Mouse (Mus musculus): Measurements from ENCODE around the gene Slc5a5. TPM values are rescaled to one million over a fixed set of nuclear protein-coding genes. Genes with fewer than 3 reads are reported as not detected.

Gene Slc5a5
- total RNA-seq (2021) = 10 to 100 TPM in 1 of 2 experiments, 1 to 10 TPM in 1; 8.2 to 10.9 TPM

GRCm38 (mm10) chr8:70892022-70892895, at the start of gene Slc5a5:
Slc5a5 (minus strand) TSS chr8:70892757.
- intact Hi-C loops (cut with DNase I) = no loop called here
- no peak for DNase-seq (ENCODE audit: low spot score in 2 of 2)

DNA sequence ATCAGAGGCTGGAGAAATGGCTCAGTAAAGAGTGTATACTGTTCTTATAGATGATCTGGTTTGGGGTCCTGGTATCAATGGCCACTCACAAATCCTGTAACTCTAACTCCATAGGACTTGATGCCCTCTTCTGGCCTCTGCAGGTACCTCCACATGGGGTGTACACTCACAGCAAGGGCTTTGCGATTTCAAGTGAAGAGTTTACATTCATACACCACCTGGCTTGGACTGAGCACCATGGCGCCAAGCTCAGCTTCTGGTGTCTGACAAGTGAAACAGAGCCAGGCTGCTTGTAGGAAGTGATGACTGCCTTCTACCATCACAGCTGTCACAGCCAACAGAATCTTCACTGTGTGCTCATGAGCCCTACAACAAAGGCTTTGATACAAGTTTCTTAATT, 48.9 kb upstream of the Slc5a5 start:
- peak in 1 of 2 experiments; percentile 40 for DNase-seq (ENCODE audit: low spot score in 2 of 2)
- intact Hi-C loops (cut with DNase I) = no loop called here

GRCm38 (mm10) chr8:70937200-70937599, 44.6 kb upstream of the Slc5a5 start:
- intact Hi-C loops (cut with DNase I) = no loop called here
- no peak for DNase-seq (ENCODE audit: low spot score in 2 of 2)

- DNase-seq (ENCODE audit: low spot score in 2 of 2) = peak in 1 of 2 experiments; percentile 43
- intact Hi-C loops (cut with DNase I) = no loop called here
Measured at GRCm38 (mm10) chr8:70934786-70935185, 42.2 kb upstream of the Slc5a5 start.

DNA sequence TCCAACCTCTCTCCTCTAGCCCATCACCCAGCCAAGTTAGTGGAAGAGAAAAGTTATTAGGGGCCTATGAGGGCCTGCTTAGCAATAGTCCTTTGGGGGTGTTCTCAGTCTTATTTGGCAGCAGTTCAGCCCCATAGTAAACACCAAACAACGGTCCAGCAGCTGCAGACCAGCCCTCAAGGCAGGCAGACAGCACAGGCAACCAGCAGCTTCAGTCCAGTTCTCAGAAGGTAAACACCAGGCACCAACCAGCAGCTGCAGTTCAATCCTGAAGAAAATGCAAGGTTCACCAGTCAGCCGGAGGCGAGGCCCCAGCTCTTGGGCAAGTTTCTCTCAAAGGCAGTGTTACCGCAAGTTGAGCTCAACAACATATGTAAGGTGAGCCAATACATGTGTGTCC, 40.5 kb upstream of the Slc5a5 start:
- no peak for DNase-seq (ENCODE audit: low spot score in 2 of 2)
- intact Hi-C loops (cut with DNase I) = no loop called here

DNA sequence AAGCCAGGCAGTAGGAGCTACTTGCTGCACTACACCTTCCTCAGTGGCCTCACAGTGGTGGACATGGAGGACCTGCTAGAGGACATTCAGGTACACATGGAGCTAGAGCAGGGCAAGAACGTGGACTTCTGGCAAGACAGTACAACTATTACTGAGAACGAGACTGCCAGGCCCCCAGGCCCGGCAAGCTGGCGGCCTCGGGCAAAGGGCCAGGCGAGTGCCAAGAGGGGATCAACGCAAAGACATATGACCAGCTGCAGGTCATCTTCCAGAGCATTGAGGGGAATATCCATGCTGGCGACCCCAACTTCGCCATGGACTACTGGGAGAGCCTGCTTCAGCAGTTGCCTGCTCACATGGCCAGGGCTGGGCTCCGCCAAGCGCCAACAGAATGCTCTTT, 39.2 kb upstream of the Slc5a5 start:
- DNase-seq (ENCODE audit: low spot score in 2 of 2) = no peak
- intact Hi-C loops (cut with DNase I) = no loop called here

DNA sequence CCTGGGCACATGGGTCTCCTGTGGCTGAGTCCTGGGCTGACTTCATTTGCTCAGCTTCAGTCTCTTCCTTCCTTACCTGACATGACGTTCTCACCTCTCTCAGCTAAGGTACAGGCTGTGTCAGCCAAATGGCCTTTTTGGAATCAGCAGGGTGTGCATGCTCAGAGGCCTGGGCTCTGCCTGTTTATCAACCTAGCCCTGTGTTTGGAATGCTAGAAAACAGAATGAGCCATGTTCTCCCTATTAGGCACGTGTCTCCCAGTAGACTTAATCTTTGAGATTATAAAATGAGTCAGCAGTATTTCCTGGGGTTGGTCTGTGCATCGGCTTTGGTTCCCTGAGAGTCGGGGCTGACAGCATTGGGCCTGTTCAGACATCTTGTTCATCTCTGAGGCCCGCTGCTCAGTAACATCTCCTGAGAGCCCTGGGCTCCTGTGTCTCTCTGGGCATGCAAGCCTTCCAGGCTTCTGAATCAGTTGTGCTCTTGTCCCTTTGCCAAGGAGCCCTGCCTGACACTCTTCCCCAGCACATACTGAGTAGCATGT, 36.3 kb upstream of the Slc5a5 start:
- no peak for DNase-seq (ENCODE audit: low spot score in 2 of 2)
- intact Hi-C loops (cut with DNase I) = no loop called here

GRCm38 (mm10) chr8:70928096-70928495, 35.5 kb upstream of the Slc5a5 start:
- intact Hi-C loops (cut with DNase I) = no loop called here
- DNase-seq (ENCODE audit: low spot score in 2 of 2) = no peak

- peak in 1 of 2 experiments; percentile 50 for DNase-seq (ENCODE audit: low spot score in 2 of 2)
- intact Hi-C loops (cut with DNase I) = no loop called here
Measured at GRCm38 (mm10) chr8:70926396-70926795, 33.8 kb upstream of the Slc5a5 start.

DNA sequence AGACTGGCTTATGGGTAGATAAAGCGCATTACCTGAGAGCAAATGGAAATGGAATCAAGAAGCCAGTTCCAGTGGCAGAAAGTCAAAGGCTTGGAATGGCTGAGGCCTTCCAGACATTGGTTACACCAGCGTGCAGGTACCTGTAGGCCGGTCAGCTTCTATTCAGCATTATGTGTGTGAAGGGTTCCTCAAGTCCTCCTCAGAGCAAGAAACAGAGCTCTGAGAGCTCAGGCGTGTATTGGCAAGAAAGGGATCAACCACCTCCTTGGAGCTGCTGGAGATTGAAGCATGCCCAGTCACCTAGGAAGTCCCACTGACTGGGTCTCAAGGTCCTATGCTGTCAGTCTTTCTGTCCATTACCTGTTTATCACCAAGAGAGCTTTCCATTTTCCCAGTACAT, 33.2 kb upstream of the Slc5a5 start:
- intact Hi-C loops (cut with DNase I) = no loop called here
- no peak for DNase-seq (ENCODE audit: low spot score in 2 of 2)

DNA sequence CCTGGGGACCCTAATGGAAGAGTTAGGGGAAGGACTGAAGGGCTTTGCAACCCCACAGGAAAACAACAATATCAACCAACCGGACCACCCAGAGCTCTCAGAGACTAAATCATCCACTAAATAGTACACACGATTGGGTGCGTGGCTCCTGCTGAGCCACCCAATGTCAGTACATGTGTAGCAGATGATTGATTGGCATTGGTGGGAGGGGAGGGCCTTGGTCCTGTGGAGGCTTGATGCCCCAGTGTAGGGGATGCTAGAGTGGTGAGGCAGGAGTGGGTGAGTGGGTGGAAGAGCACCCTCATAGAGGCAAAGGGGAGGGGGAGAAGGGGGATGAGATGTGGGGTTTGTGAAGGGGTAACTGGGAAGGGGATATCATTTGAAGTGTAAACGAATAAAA, 31.6 kb upstream of the Slc5a5 start:
- DNase-seq (ENCODE audit: low spot score in 2 of 2) = no peak
- intact Hi-C loops (cut with DNase I) = no loop called here

GRCm38 (mm10) chr8:70920049-70920922, 27.7 kb upstream of the Slc5a5 start:
- no peak for DNase-seq (ENCODE audit: low spot score in 2 of 2)
- intact Hi-C loops (cut with DNase I) = no loop called here

DNA sequence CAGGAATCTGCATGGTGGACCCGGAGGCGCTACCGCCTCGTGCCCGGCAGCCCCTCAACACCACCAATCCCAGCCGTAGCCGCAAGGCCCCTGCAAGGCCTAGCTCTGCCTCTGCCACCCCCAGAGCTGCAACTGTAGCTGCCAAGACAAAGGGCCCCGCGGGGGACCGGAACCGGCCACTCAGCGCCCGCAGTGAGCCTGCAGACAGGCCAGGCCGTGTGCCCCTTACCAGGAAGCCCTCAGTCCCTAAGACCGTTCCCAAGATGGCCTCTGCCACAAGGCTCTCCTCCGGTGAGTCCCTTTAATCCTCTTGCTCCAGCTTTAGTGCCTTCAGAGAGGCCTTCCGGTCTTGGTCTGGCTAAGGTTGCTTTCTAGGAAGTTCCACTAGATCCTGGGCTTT, 22.1 kb upstream of the Slc5a5 start:
- no peak for DNase-seq (ENCODE audit: low spot score in 2 of 2)
- intact Hi-C loops (cut with DNase I) = no loop called here

DNA sequence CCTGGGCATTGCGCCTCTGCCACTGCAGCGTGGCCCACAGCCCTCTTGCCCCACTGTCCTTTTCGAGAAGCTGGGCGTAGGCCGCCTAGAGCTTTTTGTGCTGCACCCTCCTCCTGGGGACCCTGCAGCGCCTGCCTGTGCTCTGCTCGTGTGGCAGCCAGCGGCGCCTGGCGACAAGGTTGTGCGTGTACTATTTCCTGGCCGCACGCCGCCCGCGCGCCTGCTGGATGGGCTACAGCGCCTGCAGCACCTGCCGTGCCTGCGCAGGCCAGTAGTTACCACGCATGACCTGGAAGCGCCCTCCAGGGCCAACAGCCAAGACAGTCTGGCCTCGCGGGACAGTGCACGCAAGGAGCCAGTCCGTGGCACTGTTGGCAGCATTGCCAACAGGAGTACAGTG, 21.0 kb upstream of the Slc5a5 start:
- DNase-seq (ENCODE audit: low spot score in 2 of 2) = no peak
- intact Hi-C loops (cut with DNase I) = no loop called here

DNA sequence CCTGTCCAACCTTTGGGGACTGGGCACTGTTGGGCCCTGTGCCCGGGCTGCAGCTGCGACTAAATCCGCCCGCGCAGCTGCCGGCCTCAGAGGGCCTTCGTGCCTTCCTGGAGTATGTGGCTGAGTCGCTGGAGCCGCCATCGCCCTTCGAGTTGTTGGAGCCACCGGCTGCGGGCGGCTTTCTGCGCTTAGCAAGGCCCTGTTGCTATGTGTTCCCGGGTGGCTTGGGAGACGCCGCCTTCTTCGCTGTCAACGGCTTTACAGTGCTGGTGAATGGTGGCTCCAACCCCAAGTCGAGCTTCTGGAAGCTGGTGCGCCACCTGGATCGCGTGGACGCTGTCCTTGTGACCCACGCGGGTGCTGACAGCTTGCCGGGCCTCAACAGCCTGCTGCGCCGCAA, 20.4 kb upstream of the Slc5a5 start:
- DNase-seq (ENCODE audit: low spot score in 2 of 2) = no peak
- intact Hi-C loops (cut with DNase I) = no loop called here

GRCm38 (mm10) chr8:70911596-70911995, 19.0 kb upstream of the Slc5a5 start:
- intact Hi-C loops (cut with DNase I) = no loop called here
- no peak for DNase-seq (ENCODE audit: low spot score in 2 of 2)

DNA sequence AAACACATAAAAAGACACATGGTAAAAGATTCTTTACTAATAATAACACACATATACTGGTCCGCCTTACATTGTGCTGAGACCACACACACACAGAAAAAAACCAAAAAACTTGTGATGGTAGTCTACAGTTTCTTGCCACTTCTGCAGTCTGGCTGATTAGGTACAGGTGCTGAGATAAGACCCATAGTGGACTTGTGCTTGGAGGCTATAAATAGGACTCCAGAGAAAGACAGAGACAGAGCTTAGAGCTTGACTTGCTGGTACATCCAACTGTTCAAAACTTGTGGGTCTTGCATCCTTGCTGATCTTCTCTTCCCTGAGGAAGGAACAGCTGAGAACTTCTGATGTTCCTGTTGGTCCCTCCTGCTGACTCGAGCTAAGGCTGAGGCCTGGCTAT, 15.0 kb upstream of the Slc5a5 start:
- intact Hi-C loops (cut with DNase I) = no loop called here
- DNase-seq (ENCODE audit: low spot score in 2 of 2) = no peak

GRCm38 (mm10) chr8:70905831-70906736, 13.5 kb upstream of the Slc5a5 start, which contains the start of gene Map1s:
Map1s (plus strand) TSS chr8:70905932.
- DNase-seq (ENCODE audit: low spot score in 2 of 2) = peak; percentile 79 to 84
- intact Hi-C loops (cut with DNase I) = no loop called here

DNA sequence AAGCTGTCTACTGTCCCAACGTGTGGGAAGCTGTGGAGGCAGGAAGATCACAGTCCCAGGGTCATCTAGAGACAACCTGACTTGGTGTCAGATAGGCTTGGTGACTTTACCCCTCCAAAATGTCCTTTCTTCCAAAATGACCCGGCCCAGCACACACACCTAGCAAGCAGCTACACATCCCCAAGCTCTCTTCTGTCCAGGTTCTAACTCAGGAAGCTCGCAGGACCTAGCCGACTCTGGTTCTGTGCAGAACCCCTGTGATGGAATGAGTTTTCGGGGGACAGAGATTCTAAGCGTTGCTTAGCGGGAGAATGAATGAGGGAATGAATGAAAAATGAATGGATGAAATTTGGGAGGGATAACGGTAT, 12.9 kb upstream of the Slc5a5 start:
- intact Hi-C loops (cut with DNase I) = no loop called here
- DNase-seq (ENCODE audit: low spot score in 2 of 2) = no peak
